Mouse (Mus musculus): ENCODE measurements at regions not wholly inside any gene's neighbourhood (a gene's known extent, or its start where the extent isn't known, plus 50 kb on each side); places are given as distances from the start of the nearest gene placed in this dataset.

- no peak for DNase-seq (ENCODE audit: extremely low spot score, low read depth, low spot score)
These were observed 246.0 kb downstream of the Ttc6 start for GRCm38 (mm10) chr12:57809961-57810360.

GRCm38 (mm10) chr12:57823809-57824208 lies 259.9 kb downstream of the Ttc6 start:
- no peak for DNase-seq (ENCODE audit: extremely low spot score, low read depth, low spot score)

- DNase-seq (ENCODE audit: extremely low spot score, low read depth, low spot score) = peak; percentile 57
These were observed 261.8 kb downstream of the Ttc6 start for GRCm38 (mm10) chr12:57825754-57826153.

- no peak for DNase-seq (ENCODE audit: extremely low spot score, low read depth, low spot score)
These were observed 278.9 kb downstream of the Ttc6 start for GRCm38 (mm10) chr12:57842813-57843212.

- DNase-seq (ENCODE audit: extremely low spot score, low read depth, low spot score) = no peak
These were observed 307.1 kb downstream of the Ttc6 start for GRCm38 (mm10) chr12:57871028-57871427.

- no peak for DNase-seq (ENCODE audit: extremely low spot score, low read depth, low spot score)
These were observed 320.6 kb upstream of the Sstr1 start for GRCm38 (mm10) chr12:57890783-57891478.

- DNase-seq (ENCODE audit: extremely low spot score, low read depth, low spot score) = no peak
These were observed 320.0 kb upstream of the Sstr1 start for GRCm38 (mm10) chr12:57891556-57891955.

GRCm38 (mm10) chr12:57897751-57898250 lies 313.8 kb upstream of the Sstr1 start:
- no peak for DNase-seq (ENCODE audit: extremely low spot score, low read depth, low spot score)

GRCm38 (mm10) chr12:57904658-57905057 lies 306.9 kb upstream of the Sstr1 start:
- DNase-seq (ENCODE audit: extremely low spot score, low read depth, low spot score) = no peak

GRCm38 (mm10) chr12:57918211-57918610 lies 293.4 kb upstream of the Sstr1 start:
- no peak for DNase-seq (ENCODE audit: extremely low spot score, low read depth, low spot score)

- no peak for DNase-seq (ENCODE audit: extremely low spot score, low read depth, low spot score)
These were observed 289.5 kb upstream of the Sstr1 start for GRCm38 (mm10) chr12:57922031-57922430.

- DNase-seq (ENCODE audit: extremely low spot score, low read depth, low spot score) = no peak
These were observed 287.1 kb upstream of the Sstr1 start for GRCm38 (mm10) chr12:57924422-57924821.

- DNase-seq (ENCODE audit: extremely low spot score, low read depth, low spot score) = no peak
These were observed 284.7 kb upstream of the Sstr1 start for GRCm38 (mm10) chr12:57926886-57927285.

GRCm38 (mm10) chr12:57928030-57928429 lies 283.5 kb upstream of the Sstr1 start:
- no peak for DNase-seq (ENCODE audit: extremely low spot score, low read depth, low spot score)

- DNase-seq (ENCODE audit: extremely low spot score, low read depth, low spot score) = no peak
These were observed 279.7 kb upstream of the Sstr1 start for GRCm38 (mm10) chr12:57931856-57932255.

- no peak for DNase-seq (ENCODE audit: extremely low spot score, low read depth, low spot score)
These were observed 261.7 kb upstream of the Sstr1 start for GRCm38 (mm10) chr12:57949886-57950285.

GRCm38 (mm10) chr12:57958527-57958926 lies 253.0 kb upstream of the Sstr1 start:
- DNase-seq (ENCODE audit: extremely low spot score, low read depth, low spot score) = no peak

- no peak for DNase-seq (ENCODE audit: extremely low spot score, low read depth, low spot score)
These were observed 251.4 kb upstream of the Sstr1 start for GRCm38 (mm10) chr12:57960171-57960570.

GRCm38 (mm10) chr12:57969168-57969567 lies 242.4 kb upstream of the Sstr1 start:
- no peak for DNase-seq (ENCODE audit: extremely low spot score, low read depth, low spot score)

- DNase-seq (ENCODE audit: extremely low spot score, low read depth, low spot score) = no peak
These were observed 241.4 kb upstream of the Sstr1 start for GRCm38 (mm10) chr12:57970163-57970562.

GRCm38 (mm10) chr12:57972484-57972883 lies 239.1 kb upstream of the Sstr1 start:
- no peak for DNase-seq (ENCODE audit: extremely low spot score, low read depth, low spot score)

All from hindlimb bud, embryonic 11.5 days (tissue).